Mouse (Mus musculus) limb, embryonic 13.5 days (tissue): ENCODE results near the gene Itga1. TPM values are rescaled to one million over a fixed set of nuclear protein-coding genes. Genes with fewer than 3 reads are reported as not detected.

Experiments used
- ATAC-seq: fragments of 200-750 bp; cut with Nextera tagmentation; 2 replicates; pipeline ENCODE4 v1.8.0; 2017; ENCODE audit warnings: low read depth, moderate number of reproducible peaks, moderate TSS enrichment; ENCODE audit not compliant: low FRiP score
- H3K27ac ChIP-seq: fragments of 300-500 bp; sonication (generic); 2 replicates; pipeline ENCODE4 v1.5.1; 2015; ENCODE audit warnings: inconsistent platforms, mild to moderate bottlenecking, moderate library complexity
- H3K27me3 ChIP-seq: fragments of 300-500 bp; sonication (generic); 2 replicates; pipeline ENCODE4 v1.6.1; 2015; ENCODE audit warnings: mild to moderate bottlenecking, inconsistent platforms
- H3K36me3 ChIP-seq: fragments of 300-500 bp; sonication (generic); 2 replicates; pipeline ENCODE4 v1.6.1; 2015; ENCODE audit warnings: inconsistent platforms, mild to moderate bottlenecking, moderate library complexity
- H3K4me1 ChIP-seq: fragments of 300-500 bp; sonication (generic); 2 replicates; pipeline ENCODE4 v1.6.1; 2015; ENCODE audit warnings: inconsistent platforms
- H3K4me2 ChIP-seq: fragments of 300-500 bp; sonication (generic); replicated peaks from 2 replicates; pipeline ENCODE4 v1.6.1; 2015; ENCODE audit warnings: inconsistent platforms, mild to moderate bottlenecking, moderate library complexity
- H3K4me3 ChIP-seq: fragments of 300-500 bp; sonication (generic); 2 replicates; pipeline ENCODE4 v1.5.1; 2015; ENCODE audit warnings: moderate library complexity, mild to moderate bottlenecking, inconsistent platforms
- H3K9ac ChIP-seq: fragments of 300-500 bp; sonication (generic); 2 replicates; pipeline ENCODE4 v1.6.1; 2015; ENCODE audit warnings: mild to moderate bottlenecking, inconsistent platforms
- H3K9me3 ChIP-seq: fragments of 300-500 bp; sonication (generic); 2 replicates; pipeline ENCODE4 v1.6.1; 2016; ENCODE audit warnings: inconsistent platforms
- WGBS: fragments of 180-500 bp; shearing (Covaris S2); methylation state at CpG from one replicate; pipeline ENCODE4 v1.1.7; 2015; 5-methylcytosine and 5-hydroxymethylcytosine counted together
- polyA plus RNA-seq: library from polyadenylated mRNA; unstranded; fragments of >200 nt; fragmentation: Nextera tagmentation; extraction: Ambion mirVana; gene quantifications from 2 replicates; pipeline ENCODE4 v1.2.1, GENCODE M21; 2015

Itga1 gene
- polyA plus RNA-seq, 1 experiment from 2014 or later: 6.7 TPM

- Histone ChIP-seq H3K9ac (no peak overlapping the region), H3K4me2 (no peak overlapping the region), H3K9me3 (no peaks in the 10 kb centered on the region), H3K36me3 (no peaks in the 10 kb centered on the region), H3K27ac (no peak overlapping the region), H3K4me3 (no peak overlapping the region), H3K27me3 (no peaks in the 10 kb centered on the region), H3K4me1 (0 out of 2 replicates have a peak, but pooled peaks cover 4% of the 10 kb centered on the region)
- ATAC-seq: no peak
- WGBS: 86% methylated on average over 5 of the region's 5 CpGs
Observed at GRCm38 (mm10) chr13:115096965-115097364, 4.8 kb downstream of the Itga1 start.

DNA sequence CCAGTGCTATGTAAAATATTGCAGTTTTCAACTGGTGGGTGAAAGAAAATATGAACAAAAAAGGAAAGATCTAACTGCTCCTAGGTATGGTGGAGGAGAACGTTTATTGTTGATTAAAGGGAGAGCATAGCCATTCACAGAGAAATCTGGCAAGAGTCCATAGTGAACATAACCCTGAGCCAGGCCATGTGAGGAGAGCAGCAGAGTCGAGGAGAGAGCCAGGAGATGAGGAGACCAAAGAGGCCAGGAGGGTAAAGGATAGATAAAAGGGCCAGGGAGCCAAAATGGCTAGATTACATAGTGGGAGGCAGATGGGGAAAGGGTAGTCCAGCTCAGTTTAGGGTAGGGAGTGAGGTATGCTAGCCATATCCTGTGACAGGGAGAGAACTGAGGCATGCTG lies 5.5 kb downstream of the Itga1 start:
- Histone ChIP-seq H3K4me1 (0 out of 2 replicates have a peak, but pooled peaks cover 1% of the 10 kb centered on the region), H3K4me3 (no peak overlapping the region), H3K4me2 (no peak overlapping the region), H3K9ac (no peak overlapping the region), H3K27ac (no peak overlapping the region), H3K9me3 (no peaks in the 10 kb centered on the region), H3K27me3 (no peaks in the 10 kb centered on the region), H3K36me3 (no peaks in the 10 kb centered on the region)
- 52% methylated on average over 2 of the region's 2 CpGs for WGBS
- no peak for ATAC-seq

GRCm38 (mm10) chr13:115095392-115095791 lies 6.4 kb downstream of the Itga1 start:
- Histone ChIP-seq H3K36me3 (no peaks in the 10 kb centered on the region), H3K27ac (no peak overlapping the region), H3K9me3 (no peaks in the 10 kb centered on the region), H3K4me2 (no peak overlapping the region), H3K9ac (no peak overlapping the region), H3K27me3 (no peaks in the 10 kb centered on the region), H3K4me3 (no peak overlapping the region), H3K4me1 (peaks cover 6% of the 10 kb centered on the region; the same call in 1 of the 2 replicates)
- no peak for ATAC-seq
- WGBS: 84% methylated on average over 2 of the region's 2 CpGs

GRCm38 (mm10) chr13:115091511-115091910 lies 10.3 kb downstream of the Itga1 start:
- ATAC-seq: no peak
- Histone ChIP-seq H3K4me2 (no peak overlapping the region), H3K9me3 (0 out of 2 replicates have a peak, but pooled peaks cover 5% of the 10 kb centered on the region), H3K4me1 (peaks cover 18% of the 10 kb centered on the region), H3K36me3 (peaks cover 18% of the 10 kb centered on the region), H3K27me3 (no peaks in the 10 kb centered on the region), H3K27ac (no peak overlapping the region), H3K4me3 (no peak overlapping the region), H3K9ac (no peak overlapping the region)
- WGBS: 78% methylated on average over 3 of the region's 3 CpGs

DNA sequence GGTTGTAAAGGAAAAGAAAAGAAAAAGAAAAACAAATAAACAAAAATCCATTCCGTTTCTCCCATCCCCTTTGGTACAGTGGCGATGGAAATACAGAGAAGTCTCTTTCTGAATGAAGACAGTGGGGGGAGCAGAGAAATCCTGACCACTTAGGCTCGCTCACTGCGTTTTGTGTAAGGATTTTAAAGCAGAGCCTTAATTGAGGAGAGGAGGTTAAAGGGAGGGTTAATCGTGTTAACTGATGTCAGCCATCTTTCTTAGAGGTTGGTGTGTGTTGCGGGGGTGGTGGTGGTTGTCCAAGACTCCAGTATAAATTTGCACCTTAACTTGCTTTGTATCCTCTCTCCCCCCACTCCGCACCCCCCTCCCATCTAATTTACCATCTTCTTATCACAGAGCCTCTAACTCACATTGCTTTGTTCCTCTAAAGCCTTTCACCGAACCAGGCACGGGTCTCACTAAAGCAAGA lies 10.8 kb downstream of the Itga1 start:
- Histone ChIP-seq H3K36me3 (peaks cover 21% of the 10 kb centered on the region), H3K9me3 (0 out of 2 replicates have a peak, but pooled peaks cover 5% of the 10 kb centered on the region), H3K9ac (peak overlapping the region; percentile 82; the same call in 1 of the 2 replicates), H3K27me3 (no peaks in the 10 kb centered on the region), H3K4me2 (peak overlapping the region; percentile 89), H3K4me3 (peak overlapping the region; percentile 66), H3K27ac (peak overlapping the region; percentile 92; the same call in 1 of the 2 replicates), H3K4me1 (peaks cover 18% of the 10 kb centered on the region)
- no peak for ATAC-seq
- 52% methylated on average over 9 of the region's 9 CpGs for WGBS

GRCm38 (mm10) chr13:115090069-115090976 lies 11.4 kb downstream of the Itga1 start, which contains the start of gene Pelo:
Pelo (minus strand) TSS chr13:115090186.
- Histone ChIP-seq H3K9ac (peak within 1 kb of the TSS; percentile 82), H3K4me2 (peak within 1 kb of the TSS; percentile 89), H3K4me1 (peaks cover 18% of the 10 kb centered on the region), H3K4me3 (peak within 1 kb of the TSS; percentile 66), H3K27me3 (no peaks in the 10 kb centered on the region), H3K9me3 (0 out of 2 replicates have a peak, but pooled peaks cover 5% of the 10 kb centered on the region), H3K27ac (peak within 1 kb of the TSS; percentile 92), H3K36me3 (peaks cover 28% of the 10 kb centered on the region)
- peak; percentile 94 for ATAC-seq
- WGBS: under 1% methylated on average over 60 of the region's 60 CpGs

DNA sequence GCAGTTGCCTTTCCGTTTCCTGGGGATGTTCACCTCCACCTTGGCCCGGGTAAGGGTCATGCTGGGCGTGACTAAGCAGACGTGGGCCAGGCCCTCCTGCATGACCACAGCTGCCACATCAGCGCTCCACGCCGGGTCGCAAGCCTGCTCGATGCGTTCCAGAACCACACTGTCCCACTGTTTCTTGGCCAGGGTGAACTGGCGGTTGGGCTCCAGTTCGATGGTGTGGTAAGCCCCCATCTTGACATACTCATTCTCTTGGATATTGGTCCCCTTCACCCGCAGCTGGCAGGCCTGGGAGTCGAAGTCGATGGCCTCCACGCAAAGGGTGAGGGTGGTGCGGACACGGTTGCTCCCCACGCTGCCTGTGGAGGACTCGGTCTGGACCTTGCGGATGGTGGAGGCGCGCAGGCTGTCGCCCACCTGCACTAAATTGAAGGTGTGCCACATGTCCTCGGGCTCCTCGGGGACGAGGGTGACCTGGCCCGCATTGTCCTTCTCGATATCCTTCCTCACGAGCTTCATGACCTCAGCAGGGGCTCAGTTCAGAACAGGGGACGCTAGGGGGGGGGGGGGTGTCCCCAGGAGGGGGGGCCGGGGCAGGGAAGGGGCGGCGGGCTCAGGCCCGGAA lies 12.3 kb downstream of the Itga1 start:
- Histone ChIP-seq H3K4me1 (peaks cover 18% of the 10 kb centered on the region), H3K36me3 (peaks cover 29% of the 10 kb centered on the region), H3K9ac (peak overlapping the region; percentile 82), H3K4me3 (peak overlapping the region; percentile 66), H3K27me3 (no peaks in the 10 kb centered on the region), H3K4me2 (peak overlapping the region; percentile 89), H3K9me3 (0 out of 2 replicates have a peak, but pooled peaks cover 5% of the 10 kb centered on the region), H3K27ac (peak overlapping the region; percentile 52; the same call in 1 of the 2 replicates)
- ATAC-seq: peak; percentile 74
- 4% methylated on average over 33 of the region's 35 CpGs for WGBS

- Histone ChIP-seq H3K27me3 (no peaks in the 10 kb centered on the region), H3K4me2 (peak overlapping the region; percentile 89), H3K9ac (peak overlapping the region; percentile 82), H3K27ac (peak overlapping the region; percentile 52; the same call in 1 of the 2 replicates), H3K9me3 (0 out of 2 replicates have a peak, but pooled peaks cover 5% of the 10 kb centered on the region), H3K36me3 (peaks cover 29% of the 10 kb centered on the region), H3K4me3 (peak overlapping the region; percentile 66), H3K4me1 (peaks cover 18% of the 10 kb centered on the region)
- ATAC-seq: no peak; the same call in 1 of the 2 replicates
- WGBS: 35% methylated on average over 11 of the region's 11 CpGs
Observed at GRCm38 (mm10) chr13:115089020-115089394, 12.8 kb downstream of the Itga1 start.

- no peak for ATAC-seq
- 92% methylated on average over 6 of the region's 6 CpGs for WGBS
- Histone ChIP-seq H3K27me3 (no peaks in the 10 kb centered on the region), H3K4me1 (peaks cover 17% of the 10 kb centered on the region), H3K27ac (no peak overlapping the region), H3K36me3 (peaks cover 29% of the 10 kb centered on the region), H3K4me2 (no peak overlapping the region), H3K9me3 (0 out of 2 replicates have a peak, but pooled peaks cover 5% of the 10 kb centered on the region), H3K4me3 (no peak overlapping the region), H3K9ac (no peak overlapping the region)
Observed at GRCm38 (mm10) chr13:115085974-115086373, 15.8 kb downstream of the Itga1 start.

- Histone ChIP-seq H3K4me2 (no peak overlapping the region), H3K9me3 (no peaks in the 10 kb centered on the region), H3K27ac (no peak overlapping the region), H3K36me3 (peaks cover 17% of the 10 kb centered on the region), H3K4me3 (no peak overlapping the region), H3K27me3 (no peaks in the 10 kb centered on the region), H3K9ac (no peak overlapping the region), H3K4me1 (no peaks in the 10 kb centered on the region)
- ATAC-seq: no peak
- 88% methylated on average over 7 of the region's 7 CpGs for WGBS
Observed at GRCm38 (mm10) chr13:115082339-115082738, 19.4 kb downstream of the Itga1 start.

GRCm38 (mm10) chr13:115079996-115080585 lies 21.7 kb downstream of the Itga1 start:
- H3K9me3 ChIP-seq: no peaks in the 10 kb centered on the region
- no peak overlapping the region for H3K9ac ChIP-seq
- 79% methylated on average over 3 of the region's 3 CpGs for WGBS
- ATAC-seq: no peak
- no peaks in the 10 kb centered on the region for H3K36me3 ChIP-seq
- H3K4me1 ChIP-seq: no peaks in the 10 kb centered on the region
- no peaks in the 10 kb centered on the region for H3K27me3 ChIP-seq
- no peak overlapping the region for H3K4me2 ChIP-seq
- H3K4me3 ChIP-seq: no peak overlapping the region
- no peak overlapping the region for H3K27ac ChIP-seq
